23 mouse cellular contexts compared by ENCODE assay signal in the genomic region with DNA sequence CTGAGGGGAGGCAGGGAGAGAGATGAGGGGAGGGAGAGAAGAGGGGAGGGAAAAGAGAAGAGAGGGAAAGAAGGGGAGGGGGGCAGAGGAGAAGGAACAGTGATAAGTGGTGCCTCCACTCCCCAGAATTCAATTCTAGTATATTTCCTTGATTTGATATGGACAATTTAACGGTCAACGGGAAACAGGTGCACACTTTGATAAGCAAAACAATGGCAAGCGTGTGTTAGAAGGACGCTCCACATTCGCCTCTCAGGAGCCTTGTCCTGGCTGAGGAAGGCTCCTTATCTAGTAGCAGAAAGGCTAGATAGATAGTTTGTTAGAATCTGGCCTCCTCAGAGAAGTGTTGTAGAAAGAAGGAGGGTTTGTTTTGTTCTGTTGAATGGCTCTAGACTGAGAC.
DNase-seq lines count a peak whose midpoint lies in the region; ATAC-seq and TF ChIP-seq lines count a peak whose summit lies in the region.
"Had no signal": no experiment of that assay in that cellular context is flagged by ENCODE, and none has a peak within 500 bp of the region (broad histone marks: within the 10 kb centered on the region; RNA-seq: fewer than 3 reads in every experiment).

No protein-coding gene starts in this region.

- intact Hi-C loops in heart, postnatal 36 days (cut with DNase I) = no loop called here
- intact Hi-C loops in left cerebral cortex, postnatal 4 days (cut with DNase I) = no loop called here

- no peak for DNase-seq in heart, adult 18-20 months
- no peak for DNase-seq in heart, postnatal 0 days (ENCODE audit: low spot score)
- DNase-seq in heart, postnatal 36 days = no peak
- peak in 1 of 3 experiments; percentile 11 for DNase-seq in liver, embryonic 14.5 days (ENCODE audit: low read depth in 3 of 3, low spot score in 3 of 3)
- DNase-seq in lung, postnatal 14 days = no peak
- DNase-seq in left cerebral cortex, postnatal 4 days = no peak
- DNase-seq in kidney, postnatal 14 days = no peak
- DNase-seq: adrenal gland, postnatal 14 days; cerebellum, adult 2 months; gastrocnemius, adult 2 months; kidney, postnatal 4 days; right cerebral cortex, postnatal 14 days; thymus, adult 2 months had no signal

- no peak for TF ChIP-seq EP300 in heart, postnatal 0 days (IDR thresholded peaks at IDR 0.05; ENCODE audit: low read depth)
- TF ChIP-seq EP300 in liver, embryonic 14.5 days (IDR thresholded peaks at IDR 0.05; ENCODE audit: low read depth) = peak; percentile 66

- no peaks in the 10 kb centered on the region for H3K4me1 ChIP-seq in heart, embryonic 11.5 days (ENCODE audit: control insufficient read depth, insufficient read depth, low read length)
- H3K4me1 ChIP-seq in heart, postnatal 0 days (ENCODE audit: control insufficient read depth, insufficient read depth) = no peaks in the 10 kb centered on the region; the same call in 1 of the 2 replicates
- peaks cover 0 to 6% of the 10 kb centered on the region in 2 experiments; a peak in 2 of 4 replicates for H3K4me1 ChIP-seq in liver, embryonic 14.5 days (replicated peaks; ENCODE audit: control insufficient read depth in 2 of 2, insufficient read depth in 2 of 2, low read length in 1 of 2)
- H3K4me1 ChIP-seq: embryonic facial prominence, embryonic 15.5 days; hindbrain, embryonic 12.5 days; kidney, embryonic 15.5 days; limb, embryonic 15.5 days; midbrain, embryonic 12.5 days had no signal

- no peaks in the 10 kb centered on the region for H3K36me3 ChIP-seq in heart, embryonic 11.5 days (ENCODE audit: control insufficient read depth, insufficient read depth, low read length)
- H3K36me3 ChIP-seq in heart, postnatal 0 days (replicated peaks; ENCODE audit: control insufficient read depth, insufficient read depth, low read length) = peaks cover 19% of the 10 kb centered on the region; the same call in 1 of the 2 replicates
- no peaks in the 10 kb centered on the region for H3K36me3 ChIP-seq in liver, embryonic 14.5 days (replicated peaks; ENCODE audit: control insufficient read depth, insufficient read depth, low read depth)
- H3K36me3 ChIP-seq: hindbrain, embryonic 12.5 days; midbrain, embryonic 12.5 days had no signal

- H3K27ac ChIP-seq in heart, embryonic 11.5 days (ENCODE audit: low read depth, low read length) = no peak overlapping the region
- H3K27ac ChIP-seq in heart, postnatal 0 days (ENCODE audit: low read depth) = no peak overlapping the region
- no peak overlapping the region for H3K27ac ChIP-seq in liver, embryonic 14.5 days
- H3K27ac ChIP-seq: embryonic facial prominence, embryonic 15.5 days; gastrocnemius, adult 2 months; hindbrain, embryonic 12.5 days; kidney, embryonic 15.5 days; limb, embryonic 15.5 days; macrophage; midbrain, embryonic 12.5 days; stomach, postnatal 0 days had no signal

- no peaks in the 10 kb centered on the region for H3K27me3 ChIP-seq in heart, embryonic 11.5 days (ENCODE audit: control insufficient read depth, insufficient read depth, low read length)
- no peaks in the 10 kb centered on the region for H3K27me3 ChIP-seq in heart, postnatal 0 days (ENCODE audit: control insufficient read depth, insufficient read depth, low read length)
- no peaks in the 10 kb centered on the region for H3K27me3 ChIP-seq in liver, embryonic 14.5 days (ENCODE audit: control insufficient read depth, insufficient read depth, low read length)
- H3K27me3 ChIP-seq: embryonic facial prominence, embryonic 15.5 days; hindbrain, embryonic 12.5 days; kidney, embryonic 15.5 days; limb, embryonic 15.5 days; midbrain, embryonic 12.5 days had no signal

- H3K4me2 ChIP-seq in heart, embryonic 11.5 days = no peak overlapping the region
- H3K4me2 ChIP-seq in heart, postnatal 0 days (ENCODE audit: low read depth, low read length) = no peak overlapping the region
- H3K4me2 ChIP-seq in liver, embryonic 14.5 days (ENCODE audit: low read depth) = no peak overlapping the region
- H3K4me2 ChIP-seq: embryonic facial prominence, embryonic 15.5 days; hindbrain, embryonic 12.5 days; kidney, embryonic 15.5 days; limb, embryonic 15.5 days; midbrain, embryonic 12.5 days had no signal

- peak; percentile 55; the same call in 1 of the 2 replicates for ATAC-seq in heart, embryonic 11.5 days (replicated peaks; ENCODE audit: insufficient number of reproducible peaks, low FRiP score, low TSS enrichment)
- ATAC-seq in heart, postnatal 0 days (ENCODE audit: insufficient read depth, low read depth) = peak; percentile 17; the same call in 1 of the 2 replicates
- peak; percentile 74 for ATAC-seq in liver, embryonic 14.5 days (ENCODE audit: insufficient read depth)
- ATAC-seq: forebrain, embryonic 14.5 days; intestine, postnatal 0 days had no signal

- H3K9ac ChIP-seq in heart, embryonic 11.5 days (ENCODE audit: low read depth, low read length) = no peak overlapping the region
- no peak overlapping the region for H3K9ac ChIP-seq in heart, postnatal 0 days (replicated peaks; ENCODE audit: low read depth, low read length)
- no peak overlapping the region for H3K9ac ChIP-seq in liver, embryonic 14.5 days (replicated peaks)
- H3K9ac ChIP-seq: embryonic facial prominence, embryonic 15.5 days; hindbrain, embryonic 12.5 days; kidney, embryonic 15.5 days; limb, embryonic 15.5 days; midbrain, embryonic 12.5 days had no signal

- TF ChIP-seq CTCF in heart, postnatal 0 days (IDR thresholded peaks at IDR 0.05; ENCODE audit: low read depth) = no peak
- no peak for TF ChIP-seq CTCF in liver, embryonic 14.5 days (IDR thresholded peaks at IDR 0.05; ENCODE audit: low read depth)

- no peaks in the 10 kb centered on the region for H3K9me3 ChIP-seq in heart, embryonic 11.5 days (replicated peaks; ENCODE audit: control insufficient read depth, low read length)
- no peaks in the 10 kb centered on the region for H3K9me3 ChIP-seq in heart, postnatal 0 days (replicated peaks; ENCODE audit: control insufficient read depth, low read length)
- H3K9me3 ChIP-seq in liver, embryonic 14.5 days (ENCODE audit: control insufficient read depth, low read length) = no peaks in the 10 kb centered on the region
- H3K9me3 ChIP-seq: embryonic facial prominence, embryonic 15.5 days; hindbrain, embryonic 12.5 days; kidney, embryonic 15.5 days; limb, embryonic 15.5 days; midbrain, embryonic 12.5 days had no signal

- no peak overlapping the region for H3K4me3 ChIP-seq in heart, embryonic 11.5 days (ENCODE audit: low read depth, low read length)
- H3K4me3 ChIP-seq in heart, postnatal 0 days (ENCODE audit: low read depth, low read length) = no peak overlapping the region
- no peak overlapping the region for H3K4me3 ChIP-seq in liver, embryonic 14.5 days (ENCODE audit: insufficient read depth in 1 of 2, low read depth in 2 of 2, low read length in 2 of 2)
- H3K4me3 ChIP-seq: embryonic facial prominence, embryonic 15.5 days; gastrocnemius, adult 2 months; hindbrain, embryonic 12.5 days; kidney, embryonic 15.5 days; limb, embryonic 15.5 days; midbrain, embryonic 12.5 days had no signal

- 31% methylated on average over 5 of the region's 5 CpGs for WGBS in heart, embryonic 11.5 days (ENCODE audit: insufficient replicate concordance)
- WGBS in heart, postnatal 0 days = 26% methylated on average over 5 of the region's 5 CpGs
- 4% methylated on average over 5 of the region's 5 CpGs for WGBS in liver, embryonic 14.5 days (ENCODE audit: insufficient replicate concordance)

Comparison
In these comparisons a context has a peak if more than half of its experiments do, and no peak if none do; other contexts are left out.
1. ATAC-seq: peak in every context shown above with its lines; median percentile 74 in liver, embryonic 14.5 days; 55 in heart, embryonic 11.5 days; 17 in heart, postnatal 0 days.